Mouse (Mus musculus) liver, postnatal 0 days (tissue): ENCODE data around the gene Ear6. TPM values are rescaled to one million over a fixed set of nuclear protein-coding genes. Genes with fewer than 3 reads are reported as not detected.
A peak's percentile ranks its signal among the peaks of the same experiment; 100 is the strongest.
"Not testable (repeated sequence)": the region's sequence is repeated elsewhere in the genome, so short reads cannot be mapped to it uniquely, and the experiment has no call there.

Experiments
- ATAC-seq: fragments of 200-750 bp; cut with Nextera tagmentation; 2 replicates; pipeline ENCODE4 v1.8.0; 2017; ENCODE audit warnings: mild to moderate bottlenecking, moderate library complexity
- DNase-seq: peaks from one replicate; pipeline ENCODE4 v3.0.0-alpha.2; 2016
- H3K27ac ChIP-seq: fragments of 300-500 bp; sonication (generic); 2 replicates; pipeline ENCODE4 v1.5.1; 2014; ENCODE audit warnings: antibody characterized with exemption, moderate library complexity, mild to moderate bottlenecking, low read depth
- H3K27me3 ChIP-seq: fragments of 300-500 bp; sonication (generic); 2 replicates; pipeline ENCODE4 v1.6.1; 2014; ENCODE audit warnings: low read length, control low read depth, mixed read lengths; ENCODE audit not compliant: insufficient read depth
- H3K36me3 ChIP-seq: fragments of 300-500 bp; sonication (generic); replicated peaks from 2 replicates; pipeline ENCODE4 v1.6.1; 2014; ENCODE audit warnings: mild to moderate bottlenecking, control low read depth, low read length, moderate library complexity, mixed read lengths; ENCODE audit not compliant: insufficient read depth
- H3K4me1 ChIP-seq: fragments of 300-500 bp; sonication (generic); 2 replicates; pipeline ENCODE4 v1.6.1; 2014; ENCODE audit warnings: antibody characterized with exemption, mild to moderate bottlenecking, control low read depth; ENCODE audit not compliant: insufficient read depth
- H3K4me2 ChIP-seq: fragments of 300-500 bp; sonication (generic); 2 replicates; pipeline ENCODE4 v1.6.1; 2014; ENCODE audit warnings: low read depth, mild to moderate bottlenecking, low read length, moderate library complexity, mixed read lengths
- H3K4me3 ChIP-seq: fragments of 300-500 bp; sonication (generic); 2 replicates; pipeline ENCODE4 v1.5.1; 2014; ENCODE audit warnings: low read depth, low read length
- H3K9ac ChIP-seq: fragments of 300-500 bp; sonication (generic); replicated peaks from 2 replicates; pipeline ENCODE4 v1.6.1; 2014; ENCODE audit warnings: mild to moderate bottlenecking, moderate library complexity
- H3K9me3 ChIP-seq: fragments of 300-500 bp; sonication (generic); 2 replicates; pipeline ENCODE4 v1.6.1; 2016; ENCODE audit warnings: mild to moderate bottlenecking, control low read depth, low read length, mixed read lengths
- CTCF ChIP-seq: sonication (generic); IDR thresholded peaks from 2 replicates; pipeline ENCODE4 v1.5.1; 2016; ENCODE audit warnings: antibody characterized with exemption, low read depth
- EP300 ChIP-seq: IDR thresholded peaks from 2 replicates; pipeline ENCODE4 v1.6.1; 2016; ENCODE audit warnings: antibody characterized with exemption, low read depth, mild to moderate bottlenecking
- WGBS: fragments of 180-500 bp; shearing (Covaris S2); extraction: QIAGEN DNeasy Blood & Tissue Kit; methylation state at CpG from one replicate; pipeline ENCODE4 v1.1.7; 2014; ENCODE audit not compliant: insufficient replicate concordance; 5-methylcytosine and 5-hydroxymethylcytosine counted together
- polyA plus RNA-seq: library from polyadenylated mRNA; unstranded; fragments of >200 nt; fragmentation: Nextera tagmentation; extraction: Ambion mirVana; gene quantifications from 2 replicates; pipeline ENCODE4 v1.2.1, GENCODE M21; 2015

Ear6 gene
- polyA plus RNA-seq, result 2.7 and 3.0 TPM in 2 replicates

- Histone ChIP-seq H3K4me2 (no peak within 1 kb of the TSS), H3K4me1 (no peaks in the 10 kb centered on the region), H3K27ac (no peak within 1 kb of the TSS), H3K9ac (no peak within 1 kb of the TSS), H3K4me3 (no peak within 1 kb of the TSS), H3K27me3 (no peaks in the 10 kb centered on the region), H3K9me3 (no peaks in the 10 kb centered on the region), H3K36me3 (no peaks in the 10 kb centered on the region)
- TF ChIP-seq EP300 (no peak), CTCF (no peak)
- ATAC-seq, result no peak
- no peak for DNase-seq
Observed at GRCm38 (mm10) chr14:51853399-51853798, at the start of gene Ear6. Gene Ear6 (plus strand): TSS chr14:51853699.

- Histone ChIP-seq H3K4me3 (no peak overlapping the region), H3K27me3 (no peaks in the 10 kb centered on the region), H3K27ac (no peak overlapping the region), H3K36me3 (no peaks in the 10 kb centered on the region), H3K9ac (no peak overlapping the region), H3K4me1 (no peaks in the 10 kb centered on the region), H3K9me3 (no peaks in the 10 kb centered on the region), H3K4me2 (no peak overlapping the region)
- no peak for DNase-seq
- TF ChIP-seq CTCF (no peak), EP300 (no peak)
- ATAC-seq, result no peak
- WGBS, result 26% methylated on average over 1 of the region's 1 CpGs
Observed at GRCm38 (mm10) chr14:51826625-51827024, 26.9 kb upstream of the Ear6 start.

- H3K36me3 ChIP-seq, H3K27me3 ChIP-seq, H3K9me3 ChIP-seq, H3K4me1 ChIP-seq, H3K27ac ChIP-seq, DNase-seq, H3K9ac ChIP-seq, ATAC-seq, H3K4me3 ChIP-seq, H3K4me2 ChIP-seq: not testable (repeated sequence)
- WGBS, result 24% methylated on average over 5 of the region's 5 CpGs
- peak; percentile 62 for TF ChIP-seq CTCF
Observed at GRCm38 (mm10) chr14:51827842-51828241, 25.7 kb upstream of the Ear6 start.

DNA sequence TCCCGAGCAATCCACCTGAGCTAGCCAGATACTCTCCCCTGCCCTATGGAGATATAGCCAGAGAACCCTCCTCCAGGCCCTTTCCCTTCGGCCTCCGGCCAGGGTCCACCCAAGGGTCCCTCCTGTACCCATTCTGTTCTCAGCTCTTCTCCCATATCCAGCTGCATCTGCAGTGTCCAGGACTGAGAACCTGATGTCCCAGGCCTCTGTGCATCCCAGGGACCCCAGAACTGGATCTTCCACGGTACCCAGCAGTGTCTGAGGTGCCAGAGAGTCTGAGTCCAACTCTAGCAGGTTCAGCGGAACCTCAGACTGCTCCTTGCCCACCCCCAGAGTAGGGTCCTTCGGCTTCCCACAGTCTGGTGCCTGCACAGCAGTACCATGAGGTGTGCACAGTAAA lies 24.3 kb upstream of the Ear6 start:
- no peak overlapping the region for H3K27ac ChIP-seq
- no peak for ATAC-seq
- no peak for TF ChIP-seq EP300
- TF ChIP-seq CTCF, result no peak
- no peaks in the 10 kb centered on the region for H3K27me3 ChIP-seq
- H3K9me3 ChIP-seq, result no peaks in the 10 kb centered on the region
- H3K4me1 ChIP-seq, result no peaks in the 10 kb centered on the region
- 73% methylated on average over 6 of the region's 6 CpGs for WGBS
- no peak overlapping the region for H3K4me3 ChIP-seq
- H3K4me2 ChIP-seq, result no peak overlapping the region
- H3K36me3 ChIP-seq, result no peaks in the 10 kb centered on the region
- no peak overlapping the region for H3K9ac ChIP-seq
- no peak for DNase-seq

DNA sequence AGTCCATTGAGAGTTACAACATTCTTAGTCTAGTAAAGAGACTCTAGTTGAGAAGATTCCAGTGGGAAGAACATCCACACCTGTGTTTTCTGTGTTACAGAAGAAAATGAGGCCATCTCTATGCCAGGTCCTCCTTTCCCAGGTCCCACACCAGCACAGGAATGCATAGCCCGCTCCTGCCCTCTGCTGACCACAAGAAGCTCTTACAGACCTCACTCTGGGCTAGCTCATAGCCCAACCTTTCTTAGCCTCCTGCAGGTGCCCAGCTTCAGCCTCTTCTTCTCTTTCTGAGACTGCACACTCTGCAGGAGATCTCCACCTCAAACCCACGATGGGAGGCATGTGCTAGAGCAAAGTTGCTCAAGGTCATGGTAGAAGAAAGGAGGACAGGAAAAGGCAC lies 15.0 kb upstream of the Ear6 start:
- peak; percentile 27; the same call in 1 of the 2 replicates for TF ChIP-seq CTCF
- not testable (repeated sequence) for H3K4me3 ChIP-seq, H3K4me2 ChIP-seq, DNase-seq, H3K4me1 ChIP-seq, H3K36me3 ChIP-seq, H3K27ac ChIP-seq, H3K9me3 ChIP-seq, ATAC-seq, H3K27me3 ChIP-seq, H3K9ac ChIP-seq
- WGBS, result 17% methylated on average over 2 of the region's 2 CpGs

GRCm38 (mm10) chr14:51842250-51842649 lies 11.2 kb upstream of the Ear6 start:
- ATAC-seq, result no peak
- Histone ChIP-seq H3K9me3 (no peaks in the 10 kb centered on the region), H3K27ac (no peak overlapping the region), H3K4me3 (no peak overlapping the region), H3K4me2 (no peak overlapping the region), H3K9ac (no peak overlapping the region), H3K27me3 (no peaks in the 10 kb centered on the region), H3K36me3 (no peaks in the 10 kb centered on the region), H3K4me1 (no peaks in the 10 kb centered on the region)
- no peak for TF ChIP-seq CTCF
- TF ChIP-seq EP300, result no peak
- 53% methylated on average over 1 of the region's 1 CpGs for WGBS
- DNase-seq, result no peak

- ATAC-seq (no peak), DNase-seq (no peak)
- Histone ChIP-seq H3K4me3 (no peak overlapping the region), H3K27me3 (no peaks in the 10 kb centered on the region), H3K36me3 (no peaks in the 10 kb centered on the region), H3K4me2 (no peak overlapping the region), H3K9me3 (no peaks in the 10 kb centered on the region), H3K4me1 (no peaks in the 10 kb centered on the region), H3K9ac (no peak overlapping the region), H3K27ac (no peak overlapping the region)
- TF ChIP-seq CTCF, result no peak
- TF ChIP-seq EP300, result no peak
- 71% methylated on average over 2 of the region's 2 CpGs for WGBS
Observed at GRCm38 (mm10) chr14:51842781-51843180, 10.7 kb upstream of the Ear6 start.
